Mouse (Mus musculus): ENCODE data around the gene Olfr787.

DNA sequence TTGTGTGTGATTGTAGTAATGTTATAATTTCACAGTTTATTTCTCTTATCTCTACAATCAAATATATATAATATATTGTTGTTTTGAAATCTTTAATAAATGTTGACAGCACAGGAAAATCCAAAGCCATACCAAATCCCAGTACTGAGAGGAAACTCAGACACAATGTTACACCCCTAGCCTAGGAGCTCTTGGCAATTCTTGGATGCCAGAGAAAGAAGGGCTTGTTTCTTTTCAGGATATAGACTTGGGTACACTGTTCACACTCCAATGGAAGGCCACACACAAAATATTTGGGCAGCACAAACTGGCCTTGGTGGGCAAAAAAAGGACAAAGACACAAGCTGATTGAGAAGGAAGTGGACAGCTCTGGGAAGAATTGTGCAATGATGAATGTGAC is 12.1 kb downstream of the Olfr787 start:
- no peak for TF ChIP-seq CTCF (IDR thresholded peaks at IDR 0.05; ENCODE audit: low read depth)
- TF ChIP-seq EP300 (optimal IDR thresholded peaks at IDR 0.05), result no peak

Measured in stomach, postnatal 0 days (tissue).